Mouse (Mus musculus) myocyte (in vitro differentiated cells): ENCODE results near the gene Tmem88.

ENCODE experiments used
- CEBPB ChIP-seq: IDR thresholded peaks from 2 replicates; pipeline ENCODE4 v1.6.1; 2011; ENCODE audit warnings: mild to moderate bottlenecking, moderate library complexity; ENCODE audit not compliant: poor library complexity, insufficient read depth, severe bottlenecking
- TCF12 ChIP-seq: IDR thresholded peaks from one replicate; pipeline ENCODE4 v1.6.1; 2011; ENCODE audit warnings: mild to moderate bottlenecking, control low read depth; ENCODE audit not compliant: poor library complexity, insufficient read depth, severe bottlenecking
- USF1 ChIP-seq: IDR thresholded peaks from one replicate; pipeline ENCODE4 v1.6.1; 2011; ENCODE audit warnings: low read depth, mild to moderate bottlenecking, control low read depth, moderate library complexity

GRCm38 (mm10) chr11:69399201-69400082 is 1.4 kb upstream of the Tmem88 start:
- TF ChIP-seq CEBPB: no peak
- TF ChIP-seq USF1: no peak
- TF ChIP-seq TCF12: no peak
